Mouse (Mus musculus) heart, adult 2 months (tissue): ENCODE measurements at regions not wholly inside any gene's neighbourhood (a gene's known extent, or its start where the extent isn't known, plus 50 kb on each side); places are given as distances from the start of the nearest gene placed in this dataset.

Experiments used
- DNase-seq, 2 experiments: peaks; one replicate each; pipeline ENCODE4 v3.0.0; 2021
- H3K27ac ChIP-seq: fragments of 200-600 bp; 2 replicates; pipeline ENCODE4 v1.8.1; 2022
- H3K27me3 ChIP-seq: fragments of 200-500 bp; 2 replicates; pipeline ENCODE4 v1.6.1; 2012; ENCODE audit warnings: mild to moderate bottlenecking, low read length, inconsistent platforms, mixed read lengths; ENCODE audit not compliant: control insufficient read depth, insufficient read depth
- H3K36me3 ChIP-seq: fragments of 200-500 bp; 2 replicates; pipeline ENCODE4 v1.6.1; 2012; ENCODE audit warnings: low read length, inconsistent platforms; ENCODE audit not compliant: control insufficient read depth, insufficient read depth
- H3K4me1 ChIP-seq: fragments of 200-500 bp; 2 replicates; pipeline ENCODE4 v1.6.1; 2011; ENCODE audit warnings: low read length; ENCODE audit not compliant: control insufficient read depth, insufficient read depth
- H3K4me3 ChIP-seq: fragments of 200-600 bp; 2 replicates; pipeline ENCODE4 v1.8.1; 2022
- H3K79me2 ChIP-seq: fragments of 200-500 bp; replicated peaks from 2 replicates; pipeline ENCODE4 v1.6.1; 2012; ENCODE audit warnings: mild to moderate bottlenecking, inconsistent platforms, low read length, moderate library complexity, mixed read lengths; ENCODE audit not compliant: control insufficient read depth, insufficient read depth
- H3K9ac ChIP-seq: fragments of 200-500 bp; 2 replicates; pipeline ENCODE4 v1.6.1; 2012; ENCODE audit warnings: low read depth, mild to moderate bottlenecking, control low read depth, inconsistent platforms, low read length, mixed read lengths
- CTCF ChIP-seq: fragments of 200-600 bp; IDR thresholded peaks from 2 replicates; pipeline ENCODE4 v1.8.1; 2022; ENCODE audit warnings: antibody characterized with exemption, mild to moderate bottlenecking, moderate library complexity
- EP300 ChIP-seq: fragments of 200-500 bp; IDR thresholded peaks from 2 replicates; pipeline ENCODE4 v1.6.1; 2011; ENCODE audit warnings: low read depth, low read length, control low read depth; ENCODE audit not compliant: insufficient read depth
- POLR2A ChIP-seq: fragments of 200-500 bp; IDR thresholded peaks from 2 replicates; pipeline ENCODE4 v1.6.1; 2011; ENCODE audit warnings: mild to moderate bottlenecking, low read depth, low read length, control low read depth; ENCODE audit not compliant: insufficient read depth
- WGBS: fragments of 180-500 bp; shearing (Covaris S2); methylation state at CpG from one replicate; pipeline ENCODE4 v1.1.7; 2018; 5-methylcytosine and 5-hydroxymethylcytosine counted together
- intact Hi-C: fragments of 180-260 bp; cut with DNase I; formaldehyde crosslinking; loops from one replicate; pipeline ENCODE4 v1.15.1; 2025

- no peak overlapping the region for H3K9ac ChIP-seq
- H3K27me3 ChIP-seq: no peaks in the 10 kb centered on the region
- H3K79me2 ChIP-seq: no peaks in the 10 kb centered on the region
- intact Hi-C loops: no loop called here
- DNase-seq: no peak
- WGBS: 86% methylated on average over 4 of the region's 4 CpGs
- H3K4me1 ChIP-seq: no peaks in the 10 kb centered on the region; the same call in 1 of the 2 replicates
- no peak overlapping the region for H3K4me3 ChIP-seq
- no peaks in the 10 kb centered on the region for H3K36me3 ChIP-seq
- no peak overlapping the region for H3K27ac ChIP-seq
- no peak for TF ChIP-seq POLR2A
Observed at GRCm38 (mm10) chr1:76972454-76972853, 542.4 kb downstream of the Epha4 start.

GRCm38 (mm10) chr1:76975077-76975945, 539.6 kb downstream of the Epha4 start:
- H3K27me3 ChIP-seq: no peaks in the 10 kb centered on the region
- H3K27ac ChIP-seq: no peak overlapping the region
- TF ChIP-seq EP300: no peak
- WGBS: 62% methylated on average over 12 of the region's 12 CpGs
- H3K9ac ChIP-seq: no peak overlapping the region
- intact Hi-C loops: no loop called here
- H3K4me3 ChIP-seq: no peak overlapping the region
- no peaks in the 10 kb centered on the region for H3K79me2 ChIP-seq
- H3K4me1 ChIP-seq: no peaks in the 10 kb centered on the region; the same call in 1 of the 2 replicates
- no peaks in the 10 kb centered on the region for H3K36me3 ChIP-seq
- DNase-seq: no peak

DNA sequence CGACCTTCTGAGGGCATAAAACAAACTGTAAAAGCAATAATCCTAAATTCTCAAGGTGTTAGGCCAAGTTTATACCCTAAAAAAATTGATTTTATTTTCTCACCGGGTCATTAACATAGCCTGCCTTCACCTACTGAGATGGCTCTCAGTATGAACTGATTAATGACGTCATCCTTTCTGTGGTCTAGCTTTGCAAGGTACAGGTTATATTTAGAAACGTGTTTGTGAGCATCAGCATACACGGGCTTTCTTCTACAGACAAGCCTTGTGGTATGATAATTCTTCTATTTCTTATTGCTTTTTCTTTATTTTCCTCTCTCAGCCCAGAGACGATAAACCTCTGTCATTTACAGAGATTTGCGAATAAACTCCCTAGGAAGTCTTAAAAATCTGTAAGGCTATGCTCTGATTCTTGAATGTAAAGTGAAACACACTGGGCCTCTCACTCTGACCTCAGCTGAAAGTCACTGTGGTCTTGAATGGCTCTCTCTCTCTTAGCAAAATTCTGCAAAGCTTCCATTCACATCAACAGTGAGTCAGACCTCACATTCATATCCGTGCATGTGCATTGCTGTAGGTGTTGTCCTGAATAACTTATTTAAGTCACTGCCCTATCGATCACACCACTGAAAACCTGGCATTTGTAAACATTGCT, 534.3 kb downstream of the Epha4 start:
- no peak overlapping the region for H3K27ac ChIP-seq
- H3K4me1 ChIP-seq: no peaks in the 10 kb centered on the region
- DNase-seq: no peak

GRCm38 (mm10) chr1:76993776-76994175, 521.1 kb downstream of the Epha4 start:
- no peak overlapping the region for H3K4me3 ChIP-seq
- H3K79me2 ChIP-seq: no peaks in the 10 kb centered on the region
- H3K36me3 ChIP-seq: no peaks in the 10 kb centered on the region
- H3K4me1 ChIP-seq: no peaks in the 10 kb centered on the region
- no peak for DNase-seq
- H3K27me3 ChIP-seq: no peaks in the 10 kb centered on the region
- intact Hi-C loops: no loop called here
- TF ChIP-seq CTCF (no peak), POLR2A (no peak), EP300 (no peak)
- WGBS: 54% methylated on average over 2 of the region's 2 CpGs
- H3K9ac ChIP-seq: no peak overlapping the region
- H3K27ac ChIP-seq: no peak overlapping the region

More for the DNA sequence above, 534.3 kb downstream of the Epha4 start:
- intact Hi-C loops: no loop called here
- WGBS: 70% methylated on average over 9 of the region's 9 CpGs
- Histone ChIP-seq H3K4me3 (no peak overlapping the region), H3K36me3 (no peaks in the 10 kb centered on the region), H3K79me2 (no peaks in the 10 kb centered on the region), H3K9ac (no peak overlapping the region), H3K27me3 (no peaks in the 10 kb centered on the region)
- TF ChIP-seq EP300: no peak
- TF ChIP-seq POLR2A: no peak
- no peak for TF ChIP-seq CTCF

- Histone ChIP-seq H3K4me1 (no peaks in the 10 kb centered on the region), H3K4me3 (no peak overlapping the region), H3K27me3 (no peaks in the 10 kb centered on the region), H3K36me3 (no peaks in the 10 kb centered on the region), H3K79me2 (no peaks in the 10 kb centered on the region), H3K9ac (no peak overlapping the region), H3K27ac (no peak overlapping the region)
- no peak for DNase-seq
- intact Hi-C loops: no loop called here
- 89% methylated on average over 6 of the region's 6 CpGs for WGBS
- TF ChIP-seq CTCF (no peak), EP300 (no peak), POLR2A (no peak)
Observed at GRCm38 (mm10) chr1:77008001-77008400, 506.9 kb downstream of the Epha4 start.

GRCm38 (mm10) chr1:77010608-77011214, 504.2 kb downstream of the Epha4 start:
- WGBS: 75% methylated on average over 8 of the region's 8 CpGs
- no peak for TF ChIP-seq EP300
- no peak for TF ChIP-seq CTCF
- no peak for TF ChIP-seq POLR2A
- Histone ChIP-seq H3K9ac (no peak overlapping the region), H3K27ac (no peak overlapping the region), H3K36me3 (no peaks in the 10 kb centered on the region), H3K27me3 (no peaks in the 10 kb centered on the region), H3K79me2 (no peaks in the 10 kb centered on the region), H3K4me1 (no peaks in the 10 kb centered on the region), H3K4me3 (no peak overlapping the region)
- intact Hi-C loops: no loop called here
- DNase-seq: no peak
